Mouse (Mus musculus): ENCODE data around the gene BC034090.
"Not testable (repeated sequence)": the region's sequence is repeated elsewhere in the genome, so short reads cannot be mapped to it uniquely, and the experiment has no call there.

Gene BC034090

DNA sequence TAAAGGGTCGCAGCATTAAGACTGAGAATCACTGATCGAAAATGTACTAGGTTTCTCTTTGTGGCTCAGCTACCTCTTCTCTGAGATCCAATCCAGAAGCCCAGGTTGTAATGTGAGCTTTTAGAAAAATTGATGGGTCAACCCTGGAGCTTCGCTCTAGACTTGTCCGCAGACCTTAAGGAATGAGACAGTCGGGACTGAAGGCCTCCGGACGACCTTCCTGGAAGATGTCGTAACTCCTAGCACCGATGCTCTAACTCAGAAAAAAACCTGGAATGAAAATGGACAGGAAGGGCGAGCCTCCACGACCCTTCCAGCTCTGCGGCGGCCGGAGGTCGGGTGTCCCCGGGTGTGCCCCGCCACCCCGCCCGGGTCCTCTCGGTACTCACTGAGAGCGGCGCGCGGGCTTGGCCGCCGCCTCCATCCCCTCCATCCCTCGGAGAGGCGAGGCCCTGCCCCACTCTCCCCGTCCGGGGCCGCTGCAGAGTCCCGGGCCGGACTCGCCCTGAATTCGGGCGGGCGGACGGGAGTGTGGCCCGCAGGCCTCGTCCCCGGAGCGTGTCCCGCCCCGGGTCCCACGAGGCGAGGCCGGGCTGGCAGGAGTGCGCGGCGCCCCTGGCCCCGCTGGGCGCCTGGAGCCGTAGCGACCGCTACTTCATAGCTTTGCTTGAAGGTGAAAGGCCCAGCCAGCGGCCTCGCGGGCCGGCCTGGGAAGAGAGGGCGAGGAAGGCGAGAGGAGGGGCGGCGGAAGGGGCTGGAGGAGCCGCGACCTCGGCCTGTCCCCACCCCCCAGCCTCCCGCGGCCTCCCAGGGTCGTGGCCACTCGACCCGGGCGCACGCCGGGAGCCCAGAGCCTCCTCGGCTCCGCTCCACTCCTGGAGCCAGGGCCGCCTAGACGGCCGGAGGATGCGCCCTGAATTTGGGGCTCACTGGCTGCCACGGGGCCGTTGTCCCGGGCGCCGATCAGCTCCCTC, at the start of gene BC034090:
BC034090 (minus strand) TSS at position 648 of the 974 bp plus-strand sequence.
- DNase-seq, result peak in 1 of 2 experiments; percentile 17

DNA sequence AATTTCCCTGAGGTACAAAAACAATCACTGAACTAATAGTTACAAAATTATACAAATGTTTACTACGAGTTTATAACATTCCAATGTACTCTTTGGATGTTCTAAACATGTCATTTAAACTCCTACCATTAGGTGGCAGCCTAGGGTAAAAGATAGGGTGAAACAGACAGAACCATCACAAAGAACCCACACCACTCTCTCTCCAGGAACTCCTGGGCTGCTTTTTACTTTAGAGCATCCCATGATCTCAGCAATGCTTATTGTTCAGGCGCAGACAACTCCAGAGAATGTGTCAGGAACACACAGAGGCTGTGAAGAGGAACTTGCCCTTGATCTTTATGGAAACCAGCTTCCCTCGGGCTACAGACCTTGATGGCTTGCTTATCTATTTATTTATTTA, 49.2 kb upstream of the BC034090 start:
- DNase-seq, result peak in 1 of 2 experiments; percentile 38

DNA sequence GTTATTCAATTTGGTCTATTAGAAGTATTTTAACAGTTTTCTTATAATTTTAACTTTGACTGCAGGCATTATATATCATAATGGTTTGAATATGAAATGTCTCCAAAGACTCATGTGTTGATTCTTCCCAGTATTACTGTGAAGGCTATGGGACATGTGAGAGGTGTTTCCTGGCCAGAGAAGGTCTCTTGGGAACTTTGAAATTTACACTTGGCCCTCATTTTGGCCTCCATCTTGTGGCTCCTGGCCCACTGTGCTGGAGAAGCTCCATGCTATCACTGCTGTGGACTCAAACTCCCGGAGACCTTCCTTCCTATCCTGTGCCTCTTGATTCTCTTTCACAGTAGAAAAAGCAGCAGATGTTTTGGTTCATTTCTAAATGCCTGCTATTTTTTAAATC, 45.2 kb upstream of the BC034090 start:
- no peak for DNase-seq

DNA sequence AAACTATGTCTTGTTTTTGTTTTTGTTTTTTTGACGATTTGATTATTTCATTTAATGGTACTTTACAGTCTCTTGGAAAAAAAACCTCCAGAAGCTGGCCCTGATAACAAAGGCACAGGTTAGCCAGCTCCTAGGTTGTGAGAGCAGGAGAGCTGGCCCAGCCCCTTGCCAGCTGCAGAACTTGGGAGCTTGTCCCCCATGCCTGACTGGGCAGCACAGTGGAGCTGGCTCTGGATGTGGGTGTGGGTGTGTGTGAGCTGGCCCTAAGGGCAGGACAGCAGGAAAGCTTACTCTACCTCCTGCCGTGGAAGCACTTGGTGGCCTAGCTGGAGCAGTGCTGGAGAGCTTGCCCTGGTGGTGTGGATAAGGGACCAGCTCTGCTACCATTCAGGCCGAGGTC, 43.8 kb upstream of the BC034090 start:
- no peak for DNase-seq

DNA sequence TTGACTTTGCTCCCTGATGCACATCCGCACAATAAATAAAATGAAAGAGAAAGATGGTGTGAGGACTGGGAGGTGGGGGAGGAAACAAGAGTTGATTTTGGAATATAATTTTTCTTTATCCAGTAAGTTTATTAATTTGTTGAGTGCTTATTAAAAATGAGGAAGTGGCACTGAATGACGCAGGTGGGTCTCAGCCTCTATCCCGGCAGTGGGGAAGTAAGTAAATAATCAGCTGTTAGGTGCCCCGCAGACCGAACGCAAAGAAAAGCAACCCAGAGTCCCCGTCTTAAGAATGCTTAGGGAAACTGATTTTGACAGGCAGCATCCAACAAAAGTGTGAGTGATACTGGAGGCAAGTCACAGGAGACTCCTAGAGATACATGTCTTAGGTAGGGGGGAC, 39.6 kb upstream of the BC034090 start:
- no peak for DNase-seq

DNA sequence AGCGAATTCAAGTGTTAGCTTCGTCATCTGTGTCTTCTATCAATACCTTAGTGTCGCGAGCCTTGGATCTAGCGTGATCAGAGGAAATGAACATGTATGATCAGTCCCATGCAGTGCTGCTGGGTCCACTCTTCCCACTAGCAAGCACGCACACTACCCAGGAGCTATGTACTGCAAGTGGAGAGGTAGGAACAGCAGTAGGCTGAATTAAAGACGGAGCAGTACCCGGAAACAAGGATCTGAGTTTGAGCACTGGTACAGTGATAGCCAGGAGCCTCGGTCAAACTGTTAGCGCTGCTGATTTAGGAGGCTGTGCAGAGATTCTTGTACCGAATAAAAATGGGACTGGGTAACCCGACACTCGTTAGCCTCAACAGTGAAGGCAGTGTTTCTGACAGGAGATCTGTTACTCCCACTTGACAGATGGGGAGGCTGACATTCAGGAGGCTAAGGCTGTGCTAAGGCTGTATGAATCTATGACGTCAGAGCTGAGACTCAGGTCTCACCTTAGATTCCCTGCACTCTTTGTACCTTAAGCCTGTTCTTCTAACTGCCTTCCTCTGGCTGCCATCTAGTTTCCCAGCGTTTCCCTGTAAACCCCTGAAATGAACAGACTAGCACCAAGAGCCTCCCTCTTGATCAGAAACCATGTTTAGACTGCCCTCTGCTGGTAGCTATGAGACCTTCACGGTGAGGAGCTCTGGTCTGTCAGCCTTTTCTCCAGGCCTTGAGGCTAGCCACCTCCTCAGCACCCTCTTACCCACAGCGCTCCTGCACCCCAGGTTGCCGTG, 37.0 kb upstream of the BC034090 start:
- peak; percentile 62 to 69 for DNase-seq

DNA sequence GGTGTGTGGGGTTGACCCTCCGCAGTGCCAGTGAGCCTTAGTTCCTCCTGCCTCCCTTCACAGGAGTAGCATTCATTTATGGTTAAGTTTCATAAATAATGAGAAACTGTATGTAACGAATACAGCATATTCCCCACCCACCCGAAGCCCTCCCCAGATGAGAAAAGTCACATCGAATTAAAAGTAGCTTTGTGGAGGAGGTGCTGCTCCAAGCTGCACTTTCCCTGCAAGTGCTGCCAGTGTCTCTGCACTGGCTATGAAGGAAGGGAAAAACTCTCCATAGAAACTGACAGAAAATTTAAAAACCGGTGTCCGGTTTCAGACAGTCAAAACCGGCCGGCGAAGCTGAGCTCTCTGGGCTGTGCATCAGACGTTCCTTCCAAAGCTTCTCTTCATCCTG, 36.1 kb upstream of the BC034090 start:
- DNase-seq, result no peak

DNA sequence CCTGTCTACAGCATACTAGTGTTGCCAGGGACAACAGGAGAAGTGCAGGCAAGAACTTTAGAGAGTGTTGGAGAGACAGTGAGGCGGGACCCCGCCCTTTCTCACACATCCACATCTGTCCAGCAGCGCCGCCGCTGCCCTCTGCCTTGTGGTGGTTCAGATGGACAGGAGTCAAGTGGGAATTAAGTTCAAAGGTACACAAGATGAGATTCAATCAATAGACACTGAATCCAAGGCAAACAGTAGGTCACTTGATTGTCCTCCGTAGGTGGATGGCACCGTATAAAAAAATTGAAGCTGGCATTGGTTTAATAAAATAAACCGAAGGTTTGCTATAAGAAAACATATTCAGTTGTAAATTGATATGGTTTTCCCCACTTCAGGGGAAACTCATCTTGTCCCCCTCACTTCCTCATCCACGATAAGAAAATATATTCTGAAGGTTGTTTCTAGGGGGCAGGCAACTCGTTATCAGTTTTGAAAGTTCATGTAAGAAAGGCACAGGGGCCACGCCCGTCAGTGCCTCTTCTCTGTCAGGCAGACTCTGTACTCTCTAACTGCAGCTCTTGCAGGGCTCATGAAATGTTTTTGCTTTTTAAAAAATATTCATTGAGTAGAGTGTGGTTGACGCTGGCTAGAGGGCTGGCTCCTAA, 32.3 kb upstream of the BC034090 start:
- no peak for DNase-seq

DNA sequence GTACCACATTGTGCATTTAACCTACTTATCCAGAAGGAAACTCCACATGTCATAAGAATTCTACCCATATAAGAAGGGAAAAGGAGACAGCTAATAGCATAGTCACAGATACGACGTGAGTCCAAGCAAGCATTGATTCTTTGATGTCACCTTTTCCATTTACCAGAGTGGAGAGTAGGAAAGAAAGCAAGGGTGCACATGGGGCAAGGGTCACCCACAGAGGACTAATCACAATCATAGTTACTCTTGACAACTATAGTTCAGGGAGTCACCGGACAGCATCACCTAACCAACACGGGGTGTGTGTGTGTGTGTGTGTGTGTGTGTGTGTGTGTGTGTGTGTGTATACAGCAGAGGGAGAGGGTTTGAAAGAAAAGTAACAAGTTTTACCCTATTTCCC, 31.5 kb upstream of the BC034090 start:
- no peak for DNase-seq

DNA sequence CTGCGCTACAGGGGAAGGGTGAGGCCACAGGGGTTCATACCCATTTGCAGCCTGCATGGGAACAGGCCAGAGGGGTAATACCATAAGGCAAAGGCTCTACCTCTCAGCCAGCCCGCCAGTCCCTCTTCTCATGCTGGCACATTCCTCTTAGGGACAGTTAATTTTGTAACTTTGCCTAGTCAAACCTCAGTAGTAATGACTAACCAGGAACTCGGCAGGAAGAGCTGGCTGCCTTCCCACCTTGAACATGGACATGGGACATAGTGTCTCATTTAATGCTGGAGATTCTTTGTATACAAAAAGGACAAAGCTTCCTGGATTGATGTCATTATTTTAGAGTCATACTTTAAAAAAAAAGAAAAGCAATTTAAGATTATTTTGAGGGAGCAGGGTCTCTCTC, 30.7 kb upstream of the BC034090 start:
- peak; percentile 28 to 37 for DNase-seq

DNA sequence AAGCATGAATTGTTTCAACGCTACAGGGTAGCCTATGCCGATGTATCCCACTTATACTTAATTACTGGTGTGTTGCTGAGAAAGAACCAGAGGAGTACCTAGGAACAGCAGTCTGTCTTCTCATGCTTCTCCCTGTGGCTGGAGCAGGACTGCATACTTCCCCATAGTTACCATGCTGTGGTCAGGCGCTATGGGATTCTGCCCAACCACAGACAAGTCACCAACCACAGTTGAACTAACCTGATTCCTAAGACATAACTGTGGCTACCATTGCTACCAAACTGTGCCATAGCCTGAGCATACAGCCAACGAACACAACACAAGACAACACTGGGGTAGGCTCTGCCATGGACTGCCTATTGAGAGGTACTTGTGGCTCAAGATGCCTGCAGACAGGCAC, 28.7 kb upstream of the BC034090 start:
- no peak for DNase-seq

DNA sequence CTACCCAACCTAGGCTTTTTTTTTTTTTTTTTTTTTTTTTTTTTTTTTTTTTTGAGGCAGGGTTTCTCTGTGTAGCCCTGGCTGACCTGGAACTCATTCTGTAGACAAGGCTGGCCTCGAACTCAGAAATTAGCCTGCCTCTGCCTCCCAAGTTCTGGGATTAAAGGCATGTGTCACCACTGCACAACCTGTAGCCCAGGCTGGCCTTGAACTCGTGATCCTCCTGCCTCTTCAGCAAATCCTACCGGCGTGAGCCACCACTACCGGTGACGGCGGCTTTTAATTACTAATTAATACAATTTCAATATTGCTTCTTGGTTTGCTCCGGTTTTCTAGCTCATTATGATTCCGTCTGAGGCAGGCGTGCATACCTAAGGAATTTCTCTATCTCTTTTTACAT, 18.3 kb upstream of the BC034090 start:
- not testable (repeated sequence) for DNase-seq

DNA sequence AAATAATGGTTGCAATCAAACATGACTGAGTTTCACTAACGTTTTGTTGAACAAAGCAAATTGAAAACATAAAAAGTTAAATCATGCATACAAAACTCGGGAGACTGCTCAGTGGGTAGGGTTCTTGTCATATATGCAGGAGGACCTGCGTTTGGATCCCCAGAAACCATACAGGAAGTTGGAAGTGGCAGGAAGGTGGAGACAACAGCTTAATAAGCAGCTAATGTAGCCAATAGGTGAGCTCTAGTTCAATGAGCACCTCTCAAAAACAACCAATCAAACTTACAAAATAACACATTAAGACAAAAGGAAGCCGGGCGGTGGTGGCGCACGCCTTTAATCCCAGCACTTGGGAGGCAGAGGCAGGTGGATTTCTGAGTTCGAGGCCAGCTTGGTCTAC, 10.1 kb upstream of the BC034090 start:
- DNase-seq, result no peak

DNA sequence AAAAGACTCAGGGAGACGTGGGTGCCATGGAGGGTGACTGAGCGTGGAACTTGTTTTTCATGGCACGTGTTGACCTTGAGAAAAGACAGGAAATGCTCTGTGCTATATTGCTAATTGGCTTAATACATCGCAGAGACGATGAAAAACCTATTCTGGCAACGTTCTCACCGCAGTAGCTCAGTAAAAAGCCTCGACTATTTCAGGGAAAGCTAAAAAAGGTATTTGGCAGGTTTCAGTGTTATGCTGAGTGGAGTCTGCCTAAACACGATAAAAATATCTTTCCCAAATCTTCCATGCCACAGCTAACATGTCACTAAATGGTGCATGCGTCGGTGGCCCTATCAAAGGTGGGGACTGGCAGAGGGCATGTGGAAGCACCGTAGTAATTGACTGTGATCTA, 8.9 kb upstream of the BC034090 start:
- no peak for DNase-seq

DNA sequence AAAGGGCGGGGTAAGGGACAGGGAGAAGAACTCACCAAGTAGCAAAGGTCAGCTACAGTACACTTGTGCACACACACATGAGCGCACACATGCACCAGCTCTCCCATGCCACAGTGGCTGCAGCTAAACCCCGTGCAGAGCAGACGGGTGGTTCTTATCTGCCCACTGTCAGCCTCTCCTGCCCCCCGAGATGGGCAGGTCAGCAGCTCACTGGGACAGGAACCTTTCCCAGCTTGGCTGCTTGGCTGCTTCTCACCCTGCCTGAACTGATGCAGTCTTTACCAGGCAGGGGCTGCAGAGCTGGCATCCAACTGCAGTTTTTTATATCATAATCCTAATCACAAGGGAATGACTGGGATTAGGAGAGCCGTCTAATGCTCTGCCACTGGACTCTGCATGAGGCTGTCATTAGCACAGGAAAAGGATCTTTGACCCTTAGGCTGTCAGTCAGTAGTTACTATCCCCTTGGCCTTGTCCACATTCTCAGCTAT, 8.4 kb upstream of the BC034090 start:
- DNase-seq, result no peak

DNA sequence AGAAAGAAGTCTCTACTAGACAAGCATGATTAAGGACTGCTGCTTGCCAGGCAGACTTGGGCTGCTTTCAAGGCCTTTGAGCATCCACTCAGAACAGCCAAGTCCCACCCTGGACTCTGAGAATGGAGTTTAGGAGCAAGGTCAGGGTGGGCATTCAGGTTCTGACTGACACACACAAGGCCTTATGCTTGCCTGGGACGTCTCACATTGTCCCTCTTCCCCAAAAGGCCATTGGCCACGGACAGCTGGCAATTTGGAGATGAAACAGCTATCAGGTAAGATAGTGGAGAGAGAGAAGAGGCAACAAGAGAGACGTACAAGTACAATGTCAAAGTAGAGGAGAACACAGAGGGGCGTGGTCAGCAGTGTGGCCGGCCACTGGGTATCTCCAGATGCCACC, 7.4 kb upstream of the BC034090 start:
- DNase-seq, result no peak

DNA sequence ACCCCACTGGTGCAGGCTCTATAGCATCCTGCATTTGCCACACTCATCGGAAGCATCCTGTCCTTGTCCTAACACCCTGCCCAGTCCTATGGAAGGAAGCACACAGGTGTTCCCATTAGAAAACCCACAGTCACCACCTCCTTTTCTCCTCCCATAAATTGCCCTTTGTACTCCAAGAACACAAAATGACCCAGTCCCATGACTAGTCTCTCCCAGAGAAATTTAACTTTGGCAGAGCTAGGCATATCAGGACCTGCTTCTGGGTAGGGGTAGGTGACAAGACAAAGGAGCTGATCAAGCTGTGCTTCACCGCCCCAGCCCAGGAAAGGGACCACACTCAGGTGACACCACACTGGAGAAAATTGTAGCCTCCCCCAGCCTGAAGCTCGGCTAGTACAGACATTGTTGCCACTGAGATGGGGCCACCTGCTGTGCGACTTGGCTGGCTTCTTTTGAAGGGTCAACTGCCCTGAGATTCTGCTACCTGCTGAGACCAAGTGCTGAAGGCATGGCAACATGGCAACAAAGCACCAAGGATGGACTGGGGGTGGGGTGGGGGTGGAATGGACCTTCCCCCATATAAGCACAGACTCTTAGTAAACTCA, 6.4 kb upstream of the BC034090 start:
- no peak for DNase-seq

DNA sequence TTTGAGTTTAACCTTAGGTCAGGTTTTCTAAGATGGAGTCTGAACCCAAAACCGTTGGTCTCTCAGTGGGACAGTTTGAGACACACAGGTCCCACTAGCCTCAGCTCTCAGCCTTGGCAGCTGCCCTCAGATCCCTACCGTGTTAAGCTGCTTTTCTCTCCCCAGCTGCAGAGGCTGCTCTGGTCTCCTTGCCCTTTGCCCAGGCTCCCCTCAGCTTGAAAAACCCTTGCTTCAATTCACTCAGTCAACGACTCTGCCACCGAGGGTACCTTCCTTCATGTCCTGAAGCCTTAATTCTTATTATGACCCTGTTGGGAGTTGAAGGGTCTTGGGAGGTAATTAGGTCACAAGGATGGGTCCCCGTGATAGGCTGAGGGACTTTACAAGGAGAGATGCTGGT, 5.7 kb upstream of the BC034090 start:
- no peak for DNase-seq

DNA sequence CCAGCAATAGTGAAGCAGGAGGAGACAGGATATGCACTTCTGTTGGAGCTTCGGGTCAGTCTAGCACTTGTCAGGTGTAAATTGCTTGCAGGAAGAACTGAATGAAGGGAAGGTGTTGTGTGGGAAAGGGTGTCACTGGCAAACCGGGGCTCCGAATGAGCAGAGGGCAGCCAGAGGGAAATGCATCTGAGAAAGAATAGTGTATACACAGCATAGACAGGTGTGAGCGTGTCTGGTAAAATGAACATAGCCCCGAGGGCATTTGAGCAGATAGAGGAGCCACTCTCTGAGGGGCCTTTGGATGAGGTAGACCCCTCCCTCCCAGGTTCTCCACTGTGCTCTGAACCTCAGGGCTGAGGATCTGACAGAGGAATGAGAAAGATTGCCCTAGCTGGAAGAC, 3.8 kb upstream of the BC034090 start:
- no peak for DNase-seq

DNA sequence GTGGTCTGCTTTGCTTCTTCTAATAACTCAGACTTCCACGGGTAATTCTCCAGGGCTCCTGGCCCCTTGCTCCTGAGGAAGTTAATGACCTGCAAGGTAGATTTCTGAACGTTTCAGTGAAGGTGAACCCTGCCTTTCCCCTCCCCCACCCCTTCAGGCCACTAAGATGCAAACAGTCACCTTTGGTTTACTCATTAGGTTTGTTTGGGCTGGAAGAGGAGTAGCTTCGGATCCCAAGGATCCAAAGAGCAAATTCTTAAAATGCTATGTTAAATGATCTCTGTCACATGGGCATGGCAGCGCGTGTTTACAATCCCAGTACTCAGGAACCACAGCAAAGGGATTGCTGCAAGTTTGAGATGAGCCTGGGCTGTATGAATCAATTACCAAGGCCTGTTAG, 3.2 kb upstream of the BC034090 start:
- no peak for DNase-seq

DNA sequence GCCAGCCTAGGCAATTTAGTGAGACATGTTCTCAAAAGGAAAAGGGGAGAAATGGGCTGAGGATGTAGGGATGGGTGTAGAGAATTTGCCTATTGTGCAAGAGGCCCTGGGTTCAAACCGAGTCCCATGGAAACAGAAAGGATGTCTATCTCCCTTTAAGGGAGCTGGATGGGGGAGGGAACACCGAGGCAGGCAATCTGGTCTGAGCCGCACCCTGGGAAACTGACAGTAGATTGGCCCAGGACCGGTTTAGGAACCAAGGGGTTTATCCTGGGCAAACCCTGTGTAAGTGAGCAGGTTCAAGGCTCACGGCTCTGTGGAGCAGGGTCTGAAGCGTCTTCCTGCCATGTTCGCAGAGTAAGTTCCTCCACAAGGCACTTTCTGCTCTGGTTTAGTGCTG, 1.3 kb upstream of the BC034090 start:
- DNase-seq, result no peak

DNA sequence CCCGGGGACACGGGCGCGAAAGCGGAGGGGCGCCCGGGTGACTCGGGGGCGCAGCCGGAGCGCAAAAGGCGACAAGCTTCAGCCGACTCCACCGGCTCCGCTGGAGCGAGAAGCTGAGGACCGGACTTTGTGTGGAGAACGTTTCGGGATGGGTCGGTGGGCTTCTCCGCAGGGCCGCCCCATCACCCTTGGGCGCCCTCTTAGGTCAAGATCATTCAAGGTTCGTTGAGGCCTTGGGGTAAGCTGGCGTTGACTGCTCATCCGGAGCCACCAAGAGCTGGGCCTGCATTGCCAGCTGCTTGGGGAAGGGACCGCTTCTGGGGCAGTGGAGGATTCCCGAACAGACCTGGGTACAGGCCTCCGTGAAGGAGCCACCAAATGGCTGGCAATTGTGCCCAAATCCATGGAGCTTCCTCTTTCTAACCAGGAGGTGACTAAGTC, 547 bp upstream of the BC034090 start:
- peak in 1 of 2 experiments; percentile 3 for DNase-seq

DNA sequence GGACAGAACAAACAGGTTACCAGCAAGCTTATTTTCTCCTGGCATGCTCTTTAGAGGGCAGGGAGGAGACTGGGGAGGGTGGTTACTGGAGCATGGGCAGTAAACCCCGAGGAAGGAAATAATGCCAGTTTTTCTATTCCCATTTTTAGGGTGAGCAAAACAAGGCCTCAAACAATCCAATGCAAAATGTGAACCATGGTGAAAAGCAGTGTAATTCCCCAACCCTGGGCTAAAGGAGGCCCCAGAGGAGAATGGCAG, 1.8 kb downstream of the BC034090 start:
- no peak for DNase-seq
